Mouse (Mus musculus) testis, postnatal 10 days (tissue): ENCODE results near the gene Grn.
"Not testable (repeated sequence)": the region's sequence is repeated elsewhere in the genome, so short reads cannot be mapped to it uniquely, and the experiment has no call there.

ENCODE experiments used
- DNase-seq: peaks from one replicate; pipeline ENCODE4 v3.0.0; 2021; ENCODE audit warnings: low spot score

Gene Grn

DNA sequence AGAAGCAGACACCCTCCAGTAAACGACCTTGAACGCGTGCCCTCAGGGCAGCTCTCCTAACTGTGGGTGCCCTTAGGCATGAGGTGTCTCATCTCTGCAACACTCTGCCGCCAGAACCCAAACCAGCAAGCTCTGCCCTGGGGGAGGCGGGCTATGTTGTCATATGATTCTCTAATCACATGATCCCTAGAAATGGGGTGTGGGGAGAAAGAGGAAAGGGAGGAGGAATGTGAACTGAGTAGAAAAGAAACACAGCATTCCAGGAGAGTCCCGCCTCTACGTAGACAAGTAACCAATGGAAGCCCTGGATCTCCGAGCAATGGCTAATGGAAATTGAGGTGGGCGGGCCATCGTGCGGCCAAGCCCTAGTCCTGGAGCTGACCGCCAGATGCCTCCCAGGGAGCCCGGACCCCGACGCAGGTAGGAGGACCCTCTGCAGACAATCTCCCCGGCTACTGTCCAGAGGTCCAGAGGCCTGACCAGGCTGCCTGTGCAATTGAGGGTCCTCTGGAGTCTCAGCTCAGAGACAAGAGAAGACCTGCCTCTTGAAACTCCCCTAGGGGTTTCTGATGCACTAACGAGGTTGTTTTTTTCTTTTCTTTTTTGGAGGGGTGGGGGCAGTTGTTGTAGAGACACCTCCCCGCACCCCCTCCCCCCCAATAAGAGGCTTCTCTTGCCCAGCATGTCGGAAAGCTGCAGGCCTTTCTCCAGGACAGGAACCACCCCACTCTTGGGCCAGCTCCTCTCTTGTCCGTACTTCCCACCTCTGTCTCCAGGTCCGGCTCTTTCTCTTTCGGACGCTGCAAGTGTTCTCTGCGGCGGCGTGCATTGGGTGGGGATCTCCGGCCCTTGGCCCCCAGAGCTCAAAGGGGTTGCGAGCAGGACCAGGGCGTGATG is at the start of gene Grn:
Grn (plus strand) TSS at position 195 of the 897 bp plus-strand sequence.
- peak; percentile 89 for DNase-seq

DNA sequence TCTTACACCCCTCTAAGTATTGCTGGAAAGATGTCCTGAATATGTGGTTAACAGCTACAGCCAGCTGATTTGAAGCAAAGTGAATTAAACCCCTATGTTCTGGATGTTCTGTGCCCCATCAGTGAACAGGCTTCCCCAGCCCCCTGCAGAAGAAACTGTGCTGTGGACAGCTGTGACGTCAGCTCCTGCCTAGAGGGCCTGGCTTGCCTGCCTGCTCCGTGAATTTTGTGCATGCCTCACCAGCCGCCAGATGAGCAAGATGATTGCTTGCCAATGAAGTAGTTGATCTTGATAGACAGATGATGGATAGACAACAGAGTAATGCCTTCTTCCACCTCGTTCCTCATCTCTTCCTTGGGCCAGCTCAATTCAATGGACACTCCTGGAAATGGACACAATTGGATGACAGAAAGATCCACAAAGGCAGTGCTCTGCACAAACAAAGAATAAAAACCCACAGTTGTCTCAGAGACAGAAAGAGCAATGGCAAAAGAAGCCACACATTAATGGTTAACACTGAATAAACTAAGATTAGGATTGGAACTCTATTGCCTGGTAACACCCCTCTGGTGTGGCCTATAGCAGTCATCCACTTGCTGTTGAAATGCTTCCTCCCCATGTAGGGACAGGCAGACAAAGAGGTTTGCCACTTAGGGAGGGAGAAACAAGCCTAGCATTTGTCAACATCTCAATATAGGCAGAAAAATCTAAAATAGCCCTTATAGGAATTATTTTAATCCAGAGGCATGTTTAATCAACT is 48.6 kb upstream of the Grn start:
- no peak for DNase-seq

DNA sequence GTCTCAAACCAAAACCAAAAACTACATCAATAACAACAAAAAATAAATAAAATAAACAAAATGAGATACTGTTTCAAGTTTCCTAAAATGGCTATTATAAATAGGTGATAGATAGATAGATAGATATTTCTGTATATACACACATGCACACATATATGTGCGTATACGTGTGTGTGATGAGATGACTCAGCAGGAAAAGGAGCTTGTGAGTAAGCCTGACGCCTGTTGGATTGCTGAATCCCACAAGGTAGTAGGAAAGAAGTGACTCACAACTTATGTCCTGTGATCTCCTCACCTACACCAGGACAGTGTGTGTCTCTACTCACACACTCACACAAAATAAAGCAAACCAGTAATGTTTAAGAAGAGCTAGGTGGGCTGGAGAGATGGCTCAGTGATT is 47.3 kb upstream of the Grn start:
- DNase-seq = no peak

DNA sequence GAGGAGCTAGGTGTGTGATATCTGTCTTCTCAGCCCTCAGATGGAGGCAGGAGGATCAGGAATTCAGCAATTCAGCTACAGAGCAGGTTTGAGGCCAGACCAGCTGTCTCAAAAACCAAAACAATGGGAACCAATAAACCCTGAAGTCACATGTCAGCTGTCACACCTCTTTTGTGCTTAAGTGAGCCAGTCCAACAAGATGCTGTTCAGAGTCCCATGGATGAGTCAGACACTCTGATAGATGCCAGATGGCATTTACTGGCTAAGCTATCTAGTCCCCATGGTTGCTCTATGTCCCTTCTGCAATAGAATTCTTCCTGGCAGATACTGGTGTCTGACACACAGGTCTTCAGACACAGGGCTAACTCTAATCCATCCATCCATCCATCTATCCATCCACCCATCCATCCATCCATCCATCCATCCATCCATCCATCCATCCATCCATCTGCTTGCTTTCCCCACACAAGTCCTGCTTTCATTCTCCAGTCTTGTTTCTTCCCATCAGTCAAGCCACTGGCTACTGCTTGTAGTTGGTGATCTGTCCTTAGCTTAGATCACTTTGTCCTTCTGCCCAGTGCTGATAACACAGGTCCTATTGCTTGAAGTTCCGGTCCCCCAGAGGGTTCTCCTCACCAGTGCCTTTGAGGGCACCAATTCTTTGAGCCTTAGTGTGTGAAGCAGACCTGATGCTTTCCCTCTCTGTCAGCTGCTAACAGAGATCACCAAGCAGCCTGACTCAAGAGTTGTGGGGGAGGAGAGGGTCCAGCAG is 46.6 kb upstream of the Grn start:
- no peak for DNase-seq

DNA sequence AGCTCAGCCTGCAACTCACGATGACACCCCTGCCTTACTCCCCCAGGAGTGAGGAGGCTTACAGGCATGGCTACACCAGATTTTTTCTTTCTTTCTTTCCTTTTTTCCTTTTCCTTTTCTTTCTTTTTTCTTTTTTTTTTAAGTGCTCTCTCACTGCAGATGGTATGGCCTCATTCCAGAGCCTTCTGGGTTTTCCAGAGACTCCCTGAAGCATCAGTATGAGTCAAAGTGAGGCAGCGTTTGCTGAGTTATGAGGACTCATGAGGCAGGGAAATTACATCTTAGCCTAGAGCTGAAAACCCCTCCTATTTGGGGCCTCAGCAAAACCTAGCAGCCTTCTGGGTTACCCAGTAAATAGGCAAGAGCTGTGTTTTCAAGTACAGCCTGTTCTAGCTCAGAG is 45.7 kb upstream of the Grn start:
- no peak for DNase-seq

DNA sequence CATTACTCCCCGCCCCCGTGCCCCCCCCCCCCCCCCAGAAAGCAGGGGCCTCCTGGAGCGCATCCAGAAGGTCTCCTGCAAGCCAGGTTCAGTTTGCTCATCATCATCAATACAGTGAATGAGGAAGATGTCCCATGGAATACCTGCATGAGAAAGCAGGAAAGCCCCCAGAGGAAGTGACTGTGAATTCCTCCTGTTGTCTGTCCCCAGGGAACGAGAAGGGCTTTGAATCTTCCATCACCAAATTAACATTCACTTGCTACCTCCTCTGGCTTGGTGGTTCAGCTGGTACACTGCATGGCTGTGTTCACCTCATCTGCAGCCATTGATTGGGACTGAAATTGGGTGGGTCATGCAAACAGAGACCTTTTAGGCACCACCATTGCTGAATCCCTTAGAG is 45.0 kb upstream of the Grn start:
- DNase-seq = no peak

DNA sequence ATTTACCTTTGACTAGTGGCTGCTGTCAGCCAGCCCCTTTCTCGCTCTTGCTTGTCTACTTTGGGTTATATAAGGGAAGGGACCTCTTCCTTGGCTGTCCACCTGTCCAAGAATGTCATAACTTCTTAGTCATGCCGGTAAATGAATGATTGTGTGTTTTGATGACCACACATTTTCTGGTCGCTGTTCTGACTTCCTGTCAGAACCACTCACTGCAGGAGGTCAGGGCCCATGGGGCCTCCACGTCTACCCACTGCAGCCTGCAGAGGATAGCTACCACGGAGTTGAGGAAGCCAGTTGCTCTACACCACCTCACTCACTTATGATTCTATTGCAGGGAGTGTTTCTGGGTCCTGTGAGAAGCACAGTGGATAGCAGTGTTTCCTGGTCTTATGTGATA is 44.0 kb upstream of the Grn start:
- no peak for DNase-seq

DNA sequence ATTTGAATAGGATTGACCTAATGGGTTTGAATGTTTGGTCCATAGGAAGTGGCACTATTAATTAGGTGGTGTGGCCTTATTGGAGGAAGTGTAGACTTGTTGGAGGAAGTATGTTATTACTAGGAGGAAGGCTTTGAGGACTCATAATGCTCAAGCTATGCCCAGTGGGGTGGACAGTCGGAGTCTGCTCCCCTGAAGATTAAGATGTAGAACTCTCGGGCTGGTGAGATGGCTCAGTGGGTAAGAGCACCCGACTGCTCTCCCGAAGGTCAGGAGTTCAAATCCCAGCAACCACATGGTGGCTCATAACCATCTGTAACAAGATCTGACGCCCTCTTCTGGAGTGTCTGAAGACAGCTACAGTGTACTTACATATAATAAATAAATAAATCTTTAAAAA is 40.7 kb upstream of the Grn start:
- not testable (repeated sequence) for DNase-seq

DNA sequence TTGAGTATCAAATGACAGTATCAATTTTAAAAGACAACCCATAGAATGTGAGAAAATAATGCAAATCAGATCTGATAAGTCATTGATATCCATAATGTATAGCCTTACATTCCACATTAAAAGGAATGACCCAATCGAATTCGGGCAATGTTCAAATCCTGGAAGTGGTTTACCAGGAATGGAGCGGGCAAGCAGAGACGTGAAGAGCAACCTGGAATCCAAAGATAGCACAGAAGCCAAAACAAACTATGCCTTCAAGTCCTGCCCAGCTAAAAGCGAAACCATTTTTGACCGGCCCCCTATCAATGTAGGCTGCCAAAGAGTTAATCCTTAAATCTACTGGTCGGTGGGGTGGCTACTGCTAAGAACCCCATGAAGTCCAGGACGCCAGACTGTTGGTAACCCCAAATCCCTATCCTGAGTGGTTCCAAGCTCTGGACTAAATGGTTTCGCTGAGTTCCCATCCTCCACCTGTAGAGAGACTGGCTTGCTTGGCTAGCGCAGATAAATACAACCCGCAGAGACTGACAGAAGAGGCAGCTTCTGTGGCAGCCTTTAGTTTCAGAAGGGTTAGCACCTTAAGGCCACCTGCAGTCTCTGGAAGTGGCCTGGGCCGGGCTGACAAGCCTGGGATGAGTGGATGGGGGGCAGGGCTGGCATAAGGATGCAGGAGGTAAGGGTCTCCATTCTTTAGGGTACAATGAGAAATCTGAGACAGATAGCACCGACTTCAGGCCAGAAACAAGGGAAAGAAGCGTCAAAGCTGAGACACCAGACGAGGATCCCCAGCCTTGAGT is 37.5 kb upstream of the Grn start:
- DNase-seq = no peak

DNA sequence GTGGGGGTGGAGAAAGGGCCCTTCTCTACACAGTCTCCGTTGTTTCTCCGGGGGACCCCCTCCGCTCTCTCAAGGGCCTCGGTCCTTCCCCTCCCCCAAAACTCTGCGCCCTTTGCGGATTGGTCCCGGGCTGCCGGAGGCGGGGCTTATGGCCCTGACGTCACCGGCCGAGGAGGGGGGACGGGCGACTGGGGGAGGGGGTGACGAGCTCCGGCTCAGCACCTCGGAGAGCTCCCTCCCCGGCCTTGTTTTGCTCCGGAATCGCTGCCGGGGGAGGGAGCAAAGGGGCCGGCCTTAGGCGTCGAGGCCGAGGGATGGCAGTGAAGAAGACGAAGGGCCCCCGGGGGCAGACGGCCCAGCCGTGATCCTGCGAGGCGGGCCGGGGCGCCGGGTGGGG is 36.9 kb upstream of the Grn start, which contains the start of gene Rundc3a:
Rundc3a (plus strand) TSS at position 166 of the 397 bp plus-strand sequence.
- peak; percentile 95 for DNase-seq

DNA sequence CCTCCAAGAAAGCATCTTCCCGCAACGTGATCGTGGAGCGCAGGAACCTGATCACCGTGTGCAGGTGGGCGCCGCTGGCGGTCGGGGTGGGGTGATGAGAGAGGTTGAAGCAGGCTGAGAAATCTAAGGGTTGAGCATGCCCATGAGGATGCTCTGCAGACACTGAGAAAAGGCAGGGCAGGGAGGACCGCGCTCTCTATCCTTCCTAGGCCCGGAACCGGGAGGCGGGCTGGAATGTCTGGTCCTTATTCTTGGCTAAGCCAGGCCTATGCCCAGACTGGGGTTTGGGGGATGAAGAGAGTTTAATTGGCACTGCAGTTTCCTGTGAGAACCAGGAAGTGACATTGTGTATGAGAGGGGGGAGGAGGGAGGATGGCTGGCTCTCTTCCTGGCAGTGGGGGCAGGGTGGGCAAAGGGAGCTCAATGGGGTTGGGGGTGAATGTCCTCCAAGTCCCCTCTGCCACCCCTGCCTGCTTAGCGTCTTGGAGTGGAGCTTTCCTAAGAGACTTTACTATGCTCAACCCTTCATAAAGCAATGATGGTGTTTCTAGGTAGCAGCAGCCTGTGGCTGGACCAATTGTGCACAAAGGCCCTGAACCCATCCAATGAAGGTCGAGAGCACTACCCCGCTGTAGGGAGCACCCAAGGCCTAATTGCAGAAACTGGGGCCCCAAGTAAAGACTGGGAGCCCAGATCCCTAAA is 36.2 kb upstream of the Grn start:
- no peak for DNase-seq

DNA sequence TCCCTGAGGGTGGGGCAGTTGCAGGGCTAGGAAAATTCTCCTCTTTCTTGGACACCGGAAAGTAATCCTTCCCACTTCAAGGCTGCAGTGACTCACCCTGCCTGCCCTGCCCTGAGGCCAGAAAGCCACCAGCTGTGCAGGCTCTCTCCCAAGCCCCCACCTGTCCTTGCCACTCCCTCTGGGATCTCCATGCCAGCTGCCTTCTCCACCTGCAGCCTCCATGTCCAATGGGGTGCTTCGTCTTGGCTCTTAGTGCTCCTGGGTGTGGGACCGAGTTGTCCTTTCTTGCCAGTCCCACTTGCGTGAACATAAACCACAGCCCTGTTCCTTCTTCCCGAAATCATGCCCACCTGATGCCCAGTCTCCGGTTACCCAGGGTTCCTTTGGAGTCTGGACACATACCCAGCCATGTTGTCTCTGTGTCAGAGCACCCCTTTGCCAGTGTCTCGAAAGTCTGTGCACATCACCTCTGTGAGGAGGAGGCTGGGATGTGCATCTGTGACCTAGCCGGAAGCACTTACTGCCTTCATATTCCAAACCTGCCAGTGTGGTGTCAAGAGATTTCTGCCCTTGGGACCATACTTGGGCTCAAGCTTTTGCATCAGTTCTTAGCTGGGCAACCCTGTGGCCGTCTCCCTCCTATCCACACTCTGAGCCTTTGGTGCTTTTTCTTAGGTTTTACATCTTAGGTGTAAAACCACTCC is 35.5 kb upstream of the Grn start:
- DNase-seq = no peak

DNA sequence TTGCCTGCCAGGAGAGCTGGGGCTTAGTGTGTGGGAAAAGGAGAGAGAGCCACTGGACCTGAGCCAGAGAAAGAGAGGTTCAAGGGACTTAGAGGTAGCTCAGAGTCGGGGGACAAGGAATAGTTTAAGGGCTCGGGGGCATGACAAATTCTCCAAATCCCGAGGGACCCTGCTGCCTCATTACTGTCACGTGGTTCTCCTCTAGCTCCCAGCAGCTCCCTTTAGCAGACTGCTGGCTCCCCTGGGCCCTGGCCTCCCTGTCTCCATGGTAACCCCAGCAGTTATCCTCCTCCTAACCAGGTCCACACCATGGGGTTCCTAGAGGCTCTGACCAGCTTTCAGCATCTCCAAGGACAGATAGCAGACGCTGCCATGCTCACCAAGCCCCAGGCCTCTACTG is 34.9 kb upstream of the Grn start:
- no peak for DNase-seq

DNA sequence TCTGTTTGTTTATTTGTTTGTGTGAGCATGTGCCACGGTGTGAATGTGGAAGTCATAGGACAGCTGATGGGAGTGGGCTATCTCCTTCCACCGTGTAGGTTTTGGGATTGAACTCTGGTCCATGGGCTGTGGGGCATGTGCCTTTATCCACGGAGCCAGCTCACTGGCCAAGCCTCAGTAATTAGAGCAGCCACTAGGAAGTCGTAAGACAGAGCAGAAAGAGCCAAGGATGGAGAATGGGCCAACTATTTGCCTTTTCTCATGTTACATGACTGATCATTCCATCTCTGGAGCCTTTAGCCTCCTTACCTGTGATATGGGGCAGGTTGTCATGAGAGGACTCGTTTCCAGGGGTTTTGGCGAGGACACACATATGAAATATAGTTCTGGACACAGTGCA is 33.9 kb upstream of the Grn start:
- no peak for DNase-seq

DNA sequence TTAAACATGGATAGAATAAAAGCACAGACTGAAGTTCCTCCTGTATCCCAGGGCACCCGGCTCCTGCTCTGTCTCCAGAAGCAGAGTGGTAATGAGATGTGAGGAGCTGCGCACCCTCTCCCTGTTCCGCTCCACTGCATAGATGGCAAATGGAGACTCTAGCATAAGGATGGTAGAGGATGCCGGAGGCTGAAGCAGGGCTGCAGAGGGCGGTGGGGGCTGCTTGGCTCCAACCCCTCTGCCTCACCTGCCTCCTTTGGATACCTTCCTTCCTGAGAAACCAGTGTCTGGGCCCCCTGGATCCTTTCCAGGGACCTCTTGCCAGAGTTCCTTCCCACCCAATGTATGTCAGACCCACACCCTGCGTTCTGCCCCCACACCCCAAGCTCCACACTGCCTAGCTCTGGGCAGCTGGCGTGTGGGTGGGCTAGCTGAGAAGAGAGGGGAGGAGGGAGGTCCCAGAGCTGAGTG is 33.4 kb upstream of the Grn start:
- DNase-seq = no peak

DNA sequence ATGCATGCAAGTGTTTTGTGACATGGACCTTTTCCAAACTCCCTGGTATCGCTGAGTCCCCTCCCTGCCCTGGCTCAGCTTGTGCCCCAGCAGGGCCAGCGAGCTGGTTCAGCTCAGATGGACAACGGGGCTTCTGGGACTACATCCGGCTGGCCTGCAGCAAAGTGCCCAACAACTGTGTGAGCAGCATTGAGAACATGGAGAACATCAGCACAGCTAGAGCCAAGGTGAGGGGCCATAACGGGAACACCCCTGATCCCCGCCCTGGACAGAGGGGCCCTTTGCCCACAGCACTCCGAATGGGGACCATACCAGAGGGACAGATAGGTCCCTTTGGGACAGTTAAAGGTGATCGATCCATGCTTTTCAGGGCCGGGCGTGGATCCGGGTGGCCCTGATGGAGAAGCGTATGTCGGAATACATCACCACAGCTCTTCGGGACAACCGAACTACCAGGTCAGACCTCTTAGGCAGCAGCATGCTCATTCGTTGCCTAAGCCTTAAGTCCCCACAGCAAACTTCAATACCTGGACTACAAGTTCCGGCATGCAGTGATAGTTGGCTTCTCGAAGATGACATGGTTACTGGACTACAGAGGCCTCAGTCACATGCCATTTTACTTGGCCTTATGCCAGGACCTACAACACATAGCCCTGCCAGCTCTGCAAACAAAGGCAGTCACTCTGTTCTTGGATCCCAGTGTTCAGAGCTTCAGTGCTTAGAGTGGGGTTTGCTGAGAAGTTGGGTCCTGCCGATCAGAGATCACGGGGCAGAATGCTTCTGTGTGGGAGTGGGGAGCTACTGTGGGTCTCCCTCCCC is 31.9 kb upstream of the Grn start:
- DNase-seq = no peak

DNA sequence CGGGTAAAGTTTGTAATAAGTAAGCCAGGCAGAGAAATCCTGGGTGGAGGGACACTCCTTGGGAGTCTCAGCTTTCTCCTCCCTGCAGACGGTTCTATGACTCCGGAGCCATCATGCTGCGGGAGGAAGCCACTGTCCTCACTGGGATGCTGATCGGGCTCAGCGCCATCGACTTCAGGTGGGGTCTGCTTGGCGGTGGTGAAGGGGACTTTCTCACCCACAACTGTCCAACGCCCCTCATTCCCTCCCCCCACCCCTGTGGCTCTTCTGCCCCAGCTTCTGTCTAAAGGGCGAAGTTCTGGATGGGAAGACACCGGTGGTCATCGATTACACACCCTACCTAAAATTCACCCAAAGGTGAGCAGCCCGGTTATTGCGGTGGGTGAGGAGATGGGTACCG is 31.0 kb upstream of the Grn start:
- DNase-seq = no peak

DNA sequence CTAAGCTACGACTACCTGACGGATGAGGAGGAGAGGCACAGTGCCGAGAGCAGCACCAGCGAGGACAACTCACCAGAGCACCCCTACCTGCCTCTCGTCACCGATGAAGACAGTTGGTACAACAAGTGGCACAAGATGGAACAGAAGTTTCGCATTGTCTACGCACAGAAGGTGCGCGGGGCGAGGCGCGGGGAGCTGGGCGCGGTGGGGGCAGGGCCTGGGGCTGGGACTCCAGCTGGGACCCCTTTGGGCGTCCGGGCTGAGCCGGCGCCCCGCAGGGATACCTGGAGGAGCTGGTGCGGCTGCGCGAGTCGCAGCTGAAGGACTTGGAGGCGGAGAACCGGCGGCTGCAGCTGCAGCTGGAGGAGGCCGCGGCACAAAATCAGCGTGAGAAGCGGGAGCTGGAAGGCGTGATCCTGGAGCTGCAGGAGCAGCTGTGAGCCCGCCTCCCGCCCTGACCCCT is 30.5 kb upstream of the Grn start:
- peak; percentile 59 for DNase-seq

DNA sequence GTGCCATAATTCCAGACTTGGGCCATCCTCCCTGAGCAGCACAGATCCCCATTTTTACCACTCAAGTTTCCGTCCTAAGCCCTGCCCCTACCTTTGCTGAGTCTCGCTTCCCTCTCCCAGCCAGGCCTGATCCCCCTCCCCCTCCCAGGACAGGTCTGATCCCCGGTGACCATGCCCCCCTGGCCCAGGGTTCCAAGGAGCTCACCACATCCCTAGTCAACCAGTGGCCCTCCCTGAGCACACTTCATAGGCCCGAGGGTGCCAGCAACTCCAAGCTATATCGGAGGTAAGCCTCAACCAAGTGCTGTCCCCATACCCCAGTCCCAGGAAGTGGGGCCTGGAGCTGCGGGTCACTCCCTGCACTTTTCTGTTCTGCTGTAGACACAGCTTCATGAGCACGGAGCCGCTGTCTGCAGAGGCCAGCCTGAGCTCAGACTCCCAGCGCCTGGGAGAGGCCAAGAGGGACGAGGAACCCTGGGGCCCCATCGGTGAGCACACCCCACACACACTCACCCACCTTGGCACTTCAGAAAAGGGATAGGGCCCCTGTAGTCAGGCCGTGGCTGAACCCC is 29.5 kb upstream of the Grn start:
- peak; percentile 50 for DNase-seq
